Mouse (Mus musculus): ENCODE results near the gene Itga3. TPM values are rescaled to one million over a fixed set of nuclear protein-coding genes. Genes with fewer than 3 reads are reported as not detected.

Itga3 gene
- total and polyA plus RNA-seq, 3 experiments = 5.8 to 53.0 (median 9.0) TPM

- in situ Hi-C loops (cut with MboI; ENCODE audit: low pct_ligation_motif_present, low pct_unique_long_range_greater_than_20kb, low sequenced_read_pairs) = no loop called here
- Histone ChIP-seq H3K4me1 (ENCODE audit: control insufficient read depth in 1 of 2, insufficient read depth in 2 of 2) (peaks cover 19 to 41% of the 10 kb centered on the region in 2 experiments), H3K27ac (ENCODE audit: insufficient read depth, low read depth) (no peak overlapping the region), H3K9me3 (replicated peaks; ENCODE audit: low read length) (peaks cover 12% of the 10 kb centered on the region), H3K79me2 (replicated peaks; ENCODE audit: control insufficient read depth, extremely low read depth, insufficient read depth, poor library complexity, severe bottlenecking) (no peaks in the 10 kb centered on the region), H3K36me3 (replicated peaks in 1 of 2; ENCODE audit: control insufficient read depth in 1 of 2, insufficient read depth in 1 of 2, low read length in 1 of 2) (no peaks in the 10 kb centered on the region), H3K4me2 (ENCODE audit: insufficient read depth, low read depth, poor library complexity, severe bottlenecking) (no peak overlapping the region), H3K9ac (ENCODE audit: insufficient read depth, low read depth) (no peak overlapping the region), H3K27me3 (replicated peaks) (no peaks in the 10 kb centered on the region), H3K4me3 (replicated peaks in 1 of 3; ENCODE audit: low read depth in 2 of 3, low read length in 2 of 3, poor library complexity in 1 of 3) (no peak overlapping the region)
- DNase-seq (ENCODE audit: extremely low read depth) = no peak
- dilution Hi-C loops (cut with MboI; ENCODE audit: extremely low pct_ligation_motif_present, extremely low pct_unique_long_range_greater_than_20kb, low sequenced_read_pairs) = no loop called here
- no peak for TF ChIP-seq GABPA (IDR thresholded peaks at IDR 0.05; ENCODE audit: insufficient replicate concordance, low read depth, low read length)
- TF ChIP-seq E2F4 (IDR thresholded peaks at IDR 0.05; ENCODE audit: insufficient replicate concordance, low read depth, low read length) = no peak
- TF ChIP-seq ZC3H11A (IDR thresholded peaks at IDR 0.05; ENCODE audit: low read depth, low read length) = no peak
- no peak for TF ChIP-seq SMC3 (IDR thresholded peaks at IDR 0.05; ENCODE audit: low read depth, low read length)
- no peak for TF ChIP-seq ELF1 (IDR thresholded peaks at IDR 0.05; ENCODE audit: low read depth, low read length)
- no peak for TF ChIP-seq MAX (IDR thresholded peaks at IDR 0.05; ENCODE audit: low read length)
- no peak for TF ChIP-seq CHD1 (IDR thresholded peaks at IDR 0.05; ENCODE audit: low read depth, low read length)
- TF ChIP-seq JUN (IDR thresholded peaks at IDR 0.05; ENCODE audit: insufficient read depth, low read depth, low read length) = no peak
- TF ChIP-seq NRF1 (IDR thresholded peaks at IDR 0.05; ENCODE audit: low read depth, low read length) = no peak
- no peak for TF ChIP-seq MEF2A (IDR thresholded peaks at IDR 0.05; ENCODE audit: borderline replicate concordance, low read depth, low read length)
- no peak for TF ChIP-seq HCFC1 (IDR thresholded peaks at IDR 0.05; ENCODE audit: low read depth, low read length)
Observed at GRCm38 (mm10) chr11:95093077-95093476, 16.5 kb upstream of the Itga3 start.

DNA sequence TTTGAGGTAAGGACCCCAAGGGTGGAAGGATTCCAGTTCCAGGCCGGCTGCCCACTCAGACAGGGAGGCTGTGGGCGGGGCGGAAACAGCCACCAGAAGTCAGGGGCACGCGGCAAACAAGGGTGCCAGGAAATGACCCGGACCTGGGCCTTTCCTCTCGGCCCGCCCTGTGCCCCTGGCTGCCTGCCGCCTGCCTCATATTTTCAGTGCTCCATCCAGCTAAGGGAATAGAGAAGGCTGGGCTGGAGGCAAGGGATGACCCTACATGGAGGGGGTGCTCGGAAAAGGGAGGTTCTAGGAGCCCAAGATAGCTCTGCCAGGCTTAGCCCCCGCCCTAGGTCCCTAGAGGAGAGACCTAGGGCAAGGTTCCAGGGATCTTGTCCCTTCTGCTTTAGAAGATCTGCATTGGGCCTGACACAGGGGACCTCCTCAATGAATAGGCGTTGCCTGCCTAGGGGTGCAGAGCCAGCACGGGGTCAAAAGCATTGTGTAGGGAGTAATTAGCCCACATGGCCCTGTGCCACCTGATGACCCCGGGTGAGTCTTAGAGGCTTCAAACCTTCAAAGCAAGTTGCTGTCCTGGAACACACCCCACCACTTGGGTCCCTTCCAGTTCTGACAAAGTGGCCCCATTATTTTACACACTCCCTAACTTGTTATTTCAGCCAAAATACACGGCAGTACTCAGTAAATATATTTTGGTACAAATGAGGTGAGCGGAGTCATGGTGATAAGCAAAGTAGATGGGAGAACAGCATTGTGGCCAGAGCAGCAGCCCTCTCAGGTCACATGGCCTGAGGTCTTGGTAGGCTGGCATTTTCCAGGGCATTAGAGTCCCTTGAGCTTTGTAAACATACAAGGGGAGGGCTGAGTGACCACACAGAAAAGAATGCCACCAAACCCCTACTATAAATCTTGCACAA, 12.5 kb upstream of the Itga3 start:
- Histone ChIP-seq H3K79me2 (replicated peaks; ENCODE audit: control insufficient read depth, extremely low read depth, insufficient read depth, poor library complexity, severe bottlenecking) (no peaks in the 10 kb centered on the region), H3K9me3 (replicated peaks; ENCODE audit: low read length) (peaks cover 6% of the 10 kb centered on the region), H3K9ac (ENCODE audit: insufficient read depth, low read depth) (no peak overlapping the region), H3K27me3 (replicated peaks) (peaks cover 3% of the 10 kb centered on the region), H3K36me3 (replicated peaks in 1 of 2; ENCODE audit: control insufficient read depth in 1 of 2, insufficient read depth in 1 of 2, low read length in 1 of 2) (no peaks in the 10 kb centered on the region), H3K27ac (ENCODE audit: insufficient read depth, low read depth) (no peak overlapping the region), H3K4me3 (replicated peaks in 1 of 3; ENCODE audit: low read depth in 2 of 3, low read length in 2 of 3, poor library complexity in 1 of 3) (no peak overlapping the region), H3K4me2 (ENCODE audit: insufficient read depth, low read depth, poor library complexity, severe bottlenecking) (no peak overlapping the region), H3K4me1 (ENCODE audit: control insufficient read depth in 1 of 2, insufficient read depth in 2 of 2) (peaks cover 13 to 32% of the 10 kb centered on the region in 2 experiments)
- TF ChIP-seq JUND (conservative IDR thresholded peaks at IDR 0.05; ENCODE audit: low read depth, low read length) = no peak
- no peak for TF ChIP-seq MAZ (IDR thresholded peaks at IDR 0.05; ENCODE audit: low read depth, low read length)
- TF ChIP-seq MEF2A (IDR thresholded peaks at IDR 0.05; ENCODE audit: borderline replicate concordance, low read depth, low read length) = no peak
- no peak for TF ChIP-seq ZMIZ1 (IDR thresholded peaks at IDR 0.05; ENCODE audit: low read depth, low read length)
- no peak for TF ChIP-seq CTCF (conservative IDR thresholded peaks at IDR 0.05 in 1 of 2, IDR thresholded peaks at IDR 0.05 in 1 of 2; ENCODE audit: low read depth in 2 of 2, low read length in 2 of 2)
- TF ChIP-seq E2F4 (IDR thresholded peaks at IDR 0.05; ENCODE audit: insufficient replicate concordance, low read depth, low read length) = no peak
- TF ChIP-seq USF2 (conservative IDR thresholded peaks at IDR 0.05; ENCODE audit: low read depth, low read length) = no peak
- no peak for TF ChIP-seq SIN3A (IDR thresholded peaks at IDR 0.05; ENCODE audit: low read length)
- TF ChIP-seq TBP (conservative IDR thresholded peaks at IDR 0.05; ENCODE audit: low read depth, low read length) = no peak
- no peak for TF ChIP-seq PAX5 (IDR thresholded peaks at IDR 0.05; ENCODE audit: low read length)
- in situ Hi-C loops (cut with MboI; ENCODE audit: low pct_ligation_motif_present, low pct_unique_long_range_greater_than_20kb, low sequenced_read_pairs) = no loop called here
- dilution Hi-C loops (cut with MboI; ENCODE audit: extremely low pct_ligation_motif_present, extremely low pct_unique_long_range_greater_than_20kb, low sequenced_read_pairs) = no loop called here
- DNase-seq (ENCODE audit: extremely low read depth) = no peak

Data from CH12.LX (cell line).